Mouse (Mus musculus) inflammation-experienced regulatory T-cells, adult 16 weeks (primary cell): ENCODE measurements around the gene Clec4b1. TPM values are rescaled to one million over a fixed set of nuclear protein-coding genes. Genes with fewer than 3 reads are reported as not detected.

Experiments
- polyA plus RNA-seq: library from polyadenylated mRNA; unstranded; fragments of 100-300 nt; shearing (Covaris generic); gene quantifications from one replicate; pipeline ENCODE4 v1.2.1, GENCODE M21; 2017

Gene Clec4b1
- polyA plus RNA-seq: 0.82 TPM

DNA sequence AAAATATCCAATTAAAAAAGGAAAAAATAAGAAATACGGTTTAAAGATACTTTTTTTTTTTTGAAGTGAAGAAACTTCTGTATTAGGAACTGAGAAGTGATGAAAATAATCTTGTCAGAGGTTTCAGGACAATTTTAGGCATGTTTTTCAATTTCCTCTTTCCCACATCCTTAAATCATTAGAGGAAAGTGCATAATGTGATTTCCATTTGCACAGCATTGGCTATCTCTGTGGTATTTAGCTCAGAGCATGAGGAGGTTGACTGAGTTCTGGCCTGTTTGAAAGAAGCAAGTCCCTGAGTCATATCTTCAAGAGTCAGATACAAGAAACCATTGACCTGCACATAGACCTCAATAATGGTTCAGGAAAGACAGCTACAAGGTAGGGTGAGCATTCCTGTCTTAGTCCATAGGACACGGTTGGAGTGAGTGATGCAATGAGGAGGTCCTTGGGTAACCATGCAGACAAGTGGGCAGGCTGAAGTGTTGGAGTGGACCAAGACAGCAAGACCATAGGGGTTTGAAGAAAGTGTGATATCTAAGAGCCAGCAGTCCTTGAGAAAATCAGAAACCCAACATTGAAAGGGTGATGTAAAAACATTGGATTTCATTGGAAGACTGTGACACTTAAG, at the start of gene Clec4b1:
Clec4b1 (plus strand) TSS at position 221 of the 631 bp plus-strand sequence.

DNA sequence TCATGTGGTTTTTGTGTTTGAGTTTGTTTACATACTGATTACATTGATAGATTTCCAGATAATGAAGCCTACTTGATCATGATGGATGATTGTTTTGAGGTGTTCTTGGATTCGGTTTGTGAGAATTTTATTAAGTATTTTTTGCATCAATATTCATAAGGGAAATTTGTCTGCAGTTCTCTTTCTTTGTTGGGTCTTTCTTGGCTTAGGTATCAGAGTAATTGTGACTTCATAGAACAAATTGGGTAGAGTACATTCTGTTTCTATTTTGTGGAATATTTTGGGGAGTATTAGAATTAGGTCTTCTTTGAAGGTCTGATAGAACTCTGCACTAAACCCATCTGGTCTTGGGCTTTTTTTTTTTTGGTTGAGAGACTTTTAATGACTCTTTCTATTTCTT, 56.4 kb downstream of the Clec4b1 start, which contains the start of gene Clec4a2:
Clec4a2 (plus strand) TSS at position 301 of the 400 bp plus-strand sequence.

Other genes with a start within 250 kb of the Clec4b1 start
- 134 TPM for gene Slc2a3, start 248.3 kb upstream of the Clec4b1 start, polyA plus RNA-seq
- gene Foxj2, start 230.0 kb upstream of the Clec4b1 start, polyA plus RNA-seq: 8.9 TPM
- gene C3ar1, start 193.8 kb upstream of the Clec4b1 start, polyA plus RNA-seq: not detected
- 39.8 TPM for gene Necap1, start 175.5 kb upstream of the Clec4b1 start, polyA plus RNA-seq
- 0.62 TPM for gene Clec4a1, start 128.1 kb upstream of the Clec4b1 start, polyA plus RNA-seq
- 2.5 TPM for gene Clec4a3, start 97.4 kb upstream of the Clec4b1 start, polyA plus RNA-seq
- gene Clec4a4, start 59.6 kb upstream of the Clec4b1 start, polyA plus RNA-seq: not detected
- 1.2 TPM for gene Clec4a2, start 56.5 kb downstream of the Clec4b1 start, polyA plus RNA-seq
- not detected for gene Clec4b2, start 122.9 kb downstream of the Clec4b1 start, polyA plus RNA-seq
- gene Clec4n, start 179.9 kb downstream of the Clec4b1 start, polyA plus RNA-seq: 9.5 TPM
- not detected for gene Clec4d, start 212.1 kb downstream of the Clec4b1 start, polyA plus RNA-seq
- gene Clec4e, start 239.9 kb downstream of the Clec4b1 start, polyA plus RNA-seq: not detected